Mouse (Mus musculus) gastrocnemius, adult 18-20 months (tissue): ENCODE measurements at regions not wholly inside any gene's neighbourhood (a gene's known extent, or its start where the extent isn't known, plus 50 kb on each side); places are given as distances from the start of the nearest gene placed in this dataset.
"Not testable (repeated sequence)": the region's sequence is repeated elsewhere in the genome, so short reads cannot be mapped to it uniquely, and the experiment has no call there.

Source experiments
- DNase-seq: peaks from one replicate; pipeline ENCODE4 v3.0.0; 2021; ENCODE audit warnings: low spot score

DNA sequence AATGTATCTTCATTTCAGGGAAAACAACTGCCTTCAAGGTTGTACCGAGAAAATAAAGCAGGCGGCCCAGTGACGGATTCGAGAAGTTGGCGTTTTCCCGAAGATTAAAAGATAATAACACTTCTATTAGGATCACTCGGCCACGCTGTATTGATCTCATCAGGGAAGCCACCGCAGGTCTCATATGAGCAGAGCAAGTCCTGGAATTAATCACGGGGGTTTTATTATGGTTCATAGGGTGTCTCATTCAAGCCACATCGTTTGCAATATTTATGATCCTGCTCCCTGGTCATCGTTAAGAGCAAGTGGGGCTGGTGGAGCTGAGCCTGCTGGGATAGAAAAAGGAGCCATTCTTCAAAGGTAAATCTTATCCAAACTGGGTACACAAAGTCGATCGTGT, 466.5 kb upstream of the Cdh5 start:
- no peak for DNase-seq

DNA sequence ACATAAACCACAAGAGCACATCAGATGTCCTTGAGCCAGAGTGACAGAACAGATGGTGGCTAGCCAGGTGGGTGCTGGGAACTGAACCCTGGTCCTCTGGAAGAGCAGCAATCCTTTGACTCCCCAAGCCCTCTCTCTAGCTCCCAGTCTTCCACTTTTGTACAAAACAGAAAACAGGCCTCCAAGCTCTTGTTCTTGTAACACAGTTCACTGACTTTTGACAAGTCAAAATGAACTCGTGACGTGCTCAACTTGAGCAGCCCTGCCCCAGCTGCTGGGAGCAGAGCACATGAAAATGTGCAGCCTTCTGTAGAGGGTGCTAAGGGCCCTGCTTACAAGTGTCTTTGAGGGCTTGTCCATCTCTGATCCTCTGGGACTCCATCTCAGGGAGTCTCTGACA, 457.8 kb upstream of the Cdh5 start:
- no peak for DNase-seq

DNA sequence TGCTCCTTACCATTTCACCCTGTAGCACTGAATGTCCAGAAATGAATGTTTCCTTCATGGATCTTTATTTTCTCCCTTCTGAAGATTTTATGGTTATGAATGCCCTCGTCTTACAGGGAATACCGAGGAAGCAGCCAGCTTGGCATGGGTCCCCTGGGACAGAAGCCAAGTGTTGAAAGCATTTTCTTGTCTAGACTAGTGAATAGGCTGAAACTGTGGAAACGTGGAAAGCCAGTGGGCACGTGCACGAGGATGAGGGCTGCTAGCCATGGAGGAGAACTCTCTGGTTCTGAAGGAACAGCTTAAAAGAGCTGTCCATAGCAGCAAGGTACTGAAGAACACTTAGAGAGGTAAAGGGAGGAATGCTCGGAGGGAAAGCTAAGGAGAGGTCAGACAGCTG, 457.3 kb upstream of the Cdh5 start:
- no peak for DNase-seq

DNA sequence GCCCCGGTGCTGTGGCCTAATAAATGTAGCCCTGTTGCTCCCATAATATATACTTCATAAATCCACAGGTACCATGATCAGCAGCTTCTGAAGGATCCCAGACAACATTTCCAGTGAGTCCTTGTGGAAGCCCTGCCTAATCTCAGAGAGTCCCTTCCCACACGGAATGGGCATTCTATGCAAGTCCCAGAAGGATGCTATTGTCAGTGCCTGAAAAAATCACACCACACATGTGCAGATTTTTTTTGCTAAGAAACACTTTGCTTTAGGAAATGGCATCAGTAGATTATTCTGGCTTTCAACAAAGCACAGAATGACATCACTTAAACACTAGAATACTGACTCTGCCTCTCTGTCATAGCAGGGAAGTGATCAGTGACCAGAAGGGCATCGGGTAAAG, 456.6 kb upstream of the Cdh5 start:
- DNase-seq, result no peak

DNA sequence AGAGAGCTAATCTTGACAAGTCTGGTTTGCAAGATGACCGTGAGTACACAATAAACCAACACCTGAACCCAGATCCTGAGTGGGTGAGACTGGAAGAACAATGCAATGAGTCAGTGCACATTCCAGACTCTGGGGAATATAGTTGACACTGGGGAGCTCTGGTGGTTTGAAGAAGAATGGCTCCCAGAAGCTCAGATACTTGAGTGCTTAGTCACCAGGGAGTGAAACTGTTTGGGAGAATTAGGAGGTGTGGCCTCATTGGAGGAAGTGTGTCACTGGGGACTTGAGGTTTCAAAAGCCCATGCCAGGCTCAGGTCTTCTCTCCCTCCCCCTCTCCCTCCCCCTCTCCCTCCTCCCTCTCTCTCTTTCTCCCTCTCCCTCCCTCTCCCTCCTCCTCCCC, 436.6 kb upstream of the Cdh5 start:
- no peak for DNase-seq

DNA sequence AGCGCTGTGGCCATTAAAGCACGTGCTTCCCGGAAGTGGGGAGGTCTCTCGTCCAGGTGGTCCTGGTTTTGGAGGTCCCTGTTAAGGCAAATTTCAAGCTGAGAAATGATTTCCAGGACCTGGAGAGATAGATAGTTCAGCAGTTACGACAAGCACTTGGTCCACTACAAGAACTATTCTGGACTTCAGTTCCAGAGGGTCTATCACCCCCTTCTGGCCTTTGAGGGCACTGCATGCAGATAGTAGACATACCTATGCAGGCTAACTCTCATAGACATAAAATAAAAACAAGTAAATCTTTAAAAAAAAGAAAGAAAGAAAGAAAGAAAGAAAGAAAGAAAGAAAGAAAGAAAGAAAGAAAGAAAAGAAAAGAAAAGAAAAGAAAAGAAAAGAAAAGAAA, 415.2 kb upstream of the Cdh5 start:
- not testable (repeated sequence) for DNase-seq

DNA sequence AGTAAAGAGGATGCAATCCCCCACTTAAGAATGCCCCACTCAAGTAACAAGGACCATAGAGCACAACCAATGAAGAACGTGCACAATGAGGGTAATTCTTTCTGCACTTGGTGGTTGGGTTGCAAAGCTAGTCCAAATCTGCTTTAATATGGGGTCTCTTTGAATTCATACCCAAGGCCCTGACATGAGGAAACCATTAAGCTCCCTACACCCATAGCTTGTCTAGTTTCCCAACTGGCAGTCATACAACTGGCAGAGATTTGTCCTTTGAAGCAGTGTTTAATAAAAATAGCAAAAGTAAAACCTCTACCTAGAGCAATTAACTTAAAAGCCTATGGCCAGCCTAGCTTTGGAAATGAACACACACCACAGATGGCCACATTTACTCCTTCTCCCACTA, 411.0 kb upstream of the Cdh5 start:
- DNase-seq, result no peak

DNA sequence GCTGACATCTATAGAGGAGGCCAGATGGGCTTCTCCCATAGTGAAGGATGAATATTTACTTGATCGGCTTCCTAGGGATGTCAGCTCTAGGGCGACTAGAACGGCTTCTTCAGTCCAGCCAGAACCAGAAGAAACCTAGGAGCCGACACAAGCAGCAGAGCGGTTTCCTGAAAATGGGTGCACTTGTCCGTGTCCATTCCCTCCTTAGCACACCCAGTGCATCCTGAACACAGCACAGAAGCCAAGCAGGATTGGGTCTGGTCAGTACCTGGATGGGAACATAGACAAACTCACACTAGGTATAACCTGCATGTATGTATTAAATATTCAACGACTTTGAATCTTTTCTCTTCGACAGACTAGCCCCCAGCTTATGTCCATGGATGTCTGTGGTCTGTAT, 407.9 kb upstream of the Cdh5 start:
- no peak for DNase-seq

DNA sequence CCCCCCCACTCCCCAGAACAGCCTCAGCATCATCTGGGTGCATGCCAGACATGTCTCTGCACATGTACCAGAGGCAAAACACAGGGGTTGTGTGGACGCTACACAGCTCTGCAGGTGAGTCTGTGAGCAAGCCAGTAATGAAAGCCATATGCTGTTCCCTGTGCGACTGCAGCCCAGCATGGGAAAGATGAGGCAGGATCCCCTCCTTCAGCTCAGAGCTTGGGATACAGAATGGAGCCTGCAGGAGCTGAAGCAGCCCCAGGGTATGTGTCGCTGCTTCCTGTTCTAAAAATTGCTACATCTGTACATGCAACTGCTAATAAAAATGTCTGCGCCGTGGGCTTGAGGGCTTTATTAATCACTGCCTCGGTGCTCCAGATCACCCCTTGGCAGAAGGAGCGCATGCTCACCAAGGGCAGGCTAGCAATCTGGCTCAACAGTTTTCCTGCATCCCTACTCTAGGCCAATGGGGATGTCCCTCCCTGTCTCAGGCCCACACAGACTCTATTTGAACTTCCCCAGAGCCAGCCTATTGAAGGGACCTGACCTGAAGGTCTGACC, 407.0 kb upstream of the Cdh5 start:
- no peak for DNase-seq

DNA sequence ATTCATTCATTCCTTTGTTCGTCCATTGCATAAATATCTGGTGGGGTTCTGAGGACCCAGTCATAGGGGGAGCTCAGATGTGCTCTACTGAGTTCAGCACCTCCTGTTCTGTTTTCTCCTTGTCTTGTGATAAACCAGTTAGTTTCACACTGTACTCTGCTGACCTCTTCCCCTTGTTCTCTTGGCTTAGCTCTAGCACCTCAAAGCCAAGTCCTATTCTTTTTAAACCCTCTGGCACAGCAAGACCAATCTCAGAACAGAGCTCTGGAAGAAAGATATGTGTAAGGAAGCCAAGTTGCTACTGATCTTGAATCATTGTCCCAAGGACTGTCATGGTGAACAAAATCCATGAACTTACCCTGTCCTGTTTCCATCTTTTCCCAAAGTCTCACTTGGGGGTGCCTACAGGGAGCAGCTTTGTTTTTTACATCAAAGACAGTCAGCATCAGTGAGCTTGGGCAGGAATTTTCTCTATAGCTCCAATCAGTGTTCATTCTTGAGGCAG, 402.4 kb upstream of the Cdh5 start:
- DNase-seq, result peak; percentile 5

DNA sequence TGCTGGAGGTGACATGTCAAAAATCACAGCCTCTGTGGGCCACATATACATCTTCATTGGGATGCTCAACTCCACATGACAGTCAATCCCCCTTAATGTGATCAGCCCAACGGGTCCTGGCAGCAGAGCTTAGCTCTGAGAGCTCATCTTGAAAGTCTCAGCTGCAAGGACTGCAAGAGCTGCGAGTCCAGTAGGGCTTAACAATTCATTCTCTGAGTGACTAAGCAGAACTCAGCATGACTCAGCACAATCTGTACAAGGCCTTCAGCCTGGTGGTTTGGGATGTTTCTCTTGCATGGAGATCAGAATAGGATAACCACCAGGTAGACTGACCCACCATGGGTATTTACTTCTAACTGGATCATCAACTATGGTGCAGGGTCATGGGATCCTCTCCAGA, 399.2 kb upstream of the Cdh5 start:
- no peak for DNase-seq

DNA sequence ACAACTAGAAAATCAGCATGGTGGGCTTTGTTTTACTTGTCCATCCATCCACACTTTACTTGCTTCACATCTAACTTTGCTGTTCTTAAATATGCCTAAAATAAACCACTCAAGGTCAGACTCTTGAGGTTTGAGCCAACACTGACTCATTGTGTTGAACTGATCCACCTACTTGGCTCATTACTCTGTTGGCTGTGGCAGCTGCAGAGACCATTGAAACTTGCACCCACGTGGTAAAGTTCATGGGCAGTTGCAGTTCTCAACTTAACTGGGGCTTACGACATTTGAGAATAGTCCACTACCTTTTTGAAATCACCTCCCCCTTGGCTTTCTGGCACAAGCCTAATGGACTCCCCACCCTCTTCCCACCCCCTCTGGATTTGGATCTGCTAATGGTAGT, 395.3 kb upstream of the Cdh5 start:
- no peak for DNase-seq

DNA sequence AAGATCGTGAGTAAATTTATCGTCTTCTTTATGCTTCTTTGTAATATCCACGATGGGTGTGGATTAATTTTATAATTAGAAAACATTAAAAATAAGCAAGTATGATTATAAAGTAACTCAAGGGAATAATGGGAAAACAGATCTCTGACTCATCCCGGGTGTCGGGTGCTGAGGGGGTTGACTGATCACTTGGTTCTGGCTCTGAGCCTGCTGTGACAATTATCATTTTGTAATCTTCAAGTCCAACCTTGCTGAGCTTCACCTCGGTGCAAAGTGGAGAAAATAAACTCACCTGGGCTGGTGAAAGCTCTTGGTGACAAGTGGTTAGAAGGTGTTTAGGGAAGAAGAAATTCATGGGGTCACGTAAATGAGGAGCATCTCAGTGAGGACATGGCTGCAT, 390.6 kb upstream of the Cdh5 start:
- DNase-seq, result not testable (repeated sequence)

DNA sequence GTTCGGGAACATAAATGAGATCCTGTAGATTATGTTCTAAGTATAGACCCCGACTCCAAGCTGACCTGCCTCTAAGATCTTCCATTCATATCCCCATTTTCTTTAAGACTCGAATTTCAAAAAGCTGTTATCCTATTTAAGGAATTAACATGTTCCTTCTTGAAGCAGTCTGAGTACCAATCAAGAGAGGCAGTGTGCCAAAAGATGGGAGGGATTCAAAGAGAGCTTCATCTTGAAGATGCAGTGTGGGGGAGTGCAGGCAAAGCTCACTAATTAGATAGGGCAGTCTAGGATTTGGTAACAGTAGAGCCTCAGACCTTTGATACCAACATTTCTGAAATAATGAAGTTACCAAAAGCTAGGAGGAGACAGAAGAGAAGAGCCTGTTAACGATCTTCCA, 383.7 kb upstream of the Cdh5 start:
- no peak for DNase-seq

DNA sequence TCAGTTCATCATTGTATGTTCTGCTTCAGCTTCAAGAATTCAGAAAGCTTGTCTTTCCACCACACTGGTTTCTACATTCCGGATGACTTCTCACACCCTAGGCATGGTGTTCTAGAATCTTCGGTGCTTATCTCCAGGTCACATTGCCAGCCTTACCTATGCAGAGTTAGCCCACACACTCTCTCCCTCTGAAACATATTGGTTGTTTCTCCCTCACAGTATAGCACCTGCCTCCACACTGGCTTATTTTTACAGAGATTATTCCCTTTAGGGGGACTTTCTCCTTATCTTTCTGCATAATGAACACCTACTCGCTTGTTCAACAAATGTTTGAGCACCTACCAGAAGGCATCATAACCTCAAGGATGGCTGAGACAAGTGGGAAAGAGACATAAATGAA, 368.0 kb upstream of the Cdh5 start:
- no peak for DNase-seq

DNA sequence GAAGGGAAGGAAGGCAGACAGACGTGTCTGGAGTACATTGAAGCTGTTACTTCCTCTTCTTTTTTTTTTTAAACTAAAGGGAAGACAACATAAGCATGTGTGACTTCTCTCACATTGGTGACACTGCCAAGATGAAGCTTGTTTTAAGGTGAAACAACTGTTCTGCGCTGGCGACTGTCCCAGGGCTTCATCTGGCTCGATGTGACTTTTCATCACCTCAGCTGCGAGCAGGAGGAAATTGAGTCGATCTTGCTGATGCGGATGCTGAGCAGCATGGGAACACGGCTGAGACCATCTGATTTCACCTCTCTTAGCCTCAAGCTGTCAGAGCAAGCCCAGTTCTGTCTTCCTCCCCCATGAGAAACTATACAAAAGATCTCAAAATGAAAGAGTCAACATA, 363.1 kb upstream of the Cdh5 start:
- DNase-seq, result no peak

DNA sequence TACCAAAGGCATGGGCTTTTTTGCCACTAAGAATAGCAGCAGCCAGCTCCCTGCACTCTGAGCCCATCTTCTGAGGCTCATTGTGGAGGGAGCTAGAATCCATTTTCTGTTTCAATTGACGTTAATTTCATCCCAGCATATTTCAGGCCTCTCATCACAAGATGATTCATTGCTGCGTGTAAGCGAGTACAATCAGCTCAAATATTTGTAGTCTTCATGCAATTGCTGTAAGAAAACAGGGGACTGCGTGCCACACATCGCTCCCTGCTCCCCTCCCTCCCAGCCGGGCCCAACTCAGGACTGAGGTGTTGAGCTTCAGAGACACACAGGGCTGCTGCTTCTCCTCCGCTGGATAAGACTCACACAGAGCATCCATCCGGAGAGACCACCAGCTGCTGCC, 360.0 kb upstream of the Cdh5 start:
- DNase-seq, result no peak

DNA sequence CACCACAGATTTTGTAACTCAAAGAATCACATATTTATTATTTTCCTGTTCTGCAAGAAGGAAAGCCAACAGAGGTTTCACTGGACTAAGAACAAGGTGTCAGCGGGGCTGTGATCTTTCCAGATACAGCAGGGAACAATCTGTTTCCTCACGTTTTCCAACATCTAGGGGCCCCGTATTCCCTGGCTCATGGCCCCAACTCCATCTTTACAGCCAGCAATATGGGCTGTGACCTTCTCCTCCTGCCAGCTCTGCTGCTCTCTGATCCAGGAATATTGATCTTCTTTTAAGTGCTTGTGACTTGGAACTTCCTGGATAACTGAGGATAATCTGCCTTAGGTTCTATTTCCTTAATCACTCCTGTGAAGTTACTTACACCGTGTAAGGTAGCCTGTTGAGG, 352.7 kb upstream of the Cdh5 start:
- DNase-seq, result no peak

DNA sequence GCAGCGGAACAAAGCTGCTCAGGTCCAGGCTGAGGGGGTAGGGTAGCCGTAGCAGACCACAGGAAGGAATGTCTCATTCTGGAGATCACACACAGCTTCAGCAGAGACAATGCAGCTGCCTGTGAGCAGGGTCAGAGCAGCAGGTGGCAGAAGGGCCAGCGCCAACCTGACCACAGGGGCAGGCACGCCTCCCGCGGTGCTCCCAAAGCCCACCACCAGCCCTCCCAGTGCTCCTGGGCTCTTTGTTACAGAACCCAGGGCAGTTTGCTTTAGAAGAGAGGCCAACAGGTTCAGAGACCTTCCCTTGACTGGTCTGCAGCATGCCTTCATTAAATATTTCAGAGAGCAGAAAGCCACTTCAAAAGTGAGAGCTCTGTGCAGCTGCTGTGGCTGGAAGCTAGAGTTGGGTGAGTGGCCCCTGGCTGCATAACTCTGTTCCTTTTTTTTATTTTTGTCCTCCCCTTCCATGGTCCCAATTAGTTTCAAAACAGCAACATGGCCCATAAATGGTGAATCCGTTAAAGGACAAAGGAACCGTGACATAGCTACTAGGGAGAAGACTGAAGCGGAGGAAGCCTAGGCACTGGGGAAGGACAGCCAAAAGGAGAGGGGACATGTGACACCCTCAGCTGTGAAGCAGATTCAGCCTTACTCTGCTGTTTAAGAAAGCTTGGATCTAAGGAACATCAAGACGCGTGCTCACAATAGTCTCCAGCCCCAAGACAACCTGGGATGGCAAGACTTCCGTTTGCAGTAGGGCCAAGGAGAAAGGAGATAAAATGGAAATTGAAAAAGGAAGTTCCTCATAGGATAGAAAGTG, 350.9 kb upstream of the Cdh5 start:
- no peak for DNase-seq

DNA sequence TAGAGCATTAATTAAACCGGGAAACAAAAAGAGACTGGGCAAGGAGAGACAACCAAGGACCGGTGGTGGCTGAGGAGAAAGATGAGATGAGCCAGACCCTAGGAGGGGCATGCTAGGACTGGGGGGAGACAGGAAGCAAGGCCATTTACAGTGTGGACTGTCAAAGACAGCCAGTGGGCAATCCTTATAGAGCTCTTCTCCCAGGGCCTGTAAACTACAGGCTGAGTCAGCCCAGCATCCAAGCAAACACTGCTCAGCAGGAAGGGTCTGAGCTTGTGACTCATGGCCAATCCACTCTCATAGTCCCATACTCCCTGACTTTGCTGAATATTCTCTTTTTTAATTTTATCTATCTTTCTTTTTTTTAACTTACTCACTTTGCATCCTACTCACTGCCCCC, 350.3 kb upstream of the Cdh5 start:
- no peak for DNase-seq

DNA sequence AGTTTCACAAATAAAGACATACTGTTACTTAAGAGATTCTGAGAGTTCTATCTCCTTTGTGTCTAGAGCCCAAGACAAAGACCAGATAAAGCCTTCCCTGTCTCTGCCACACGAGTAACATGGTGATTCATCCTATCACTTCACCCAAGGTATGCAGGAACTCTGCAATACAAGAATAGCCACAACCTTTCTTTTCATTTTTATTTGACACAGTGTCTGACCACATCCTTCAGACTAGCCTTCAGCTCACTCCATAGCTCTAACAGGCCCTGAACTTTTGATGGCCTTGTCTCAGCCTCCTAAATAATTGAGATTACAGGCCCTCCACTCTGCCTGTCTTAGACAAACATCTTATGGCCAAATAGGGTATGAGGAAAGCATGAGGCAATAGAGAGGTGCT, 337.6 kb upstream of the Cdh5 start:
- no peak for DNase-seq

DNA sequence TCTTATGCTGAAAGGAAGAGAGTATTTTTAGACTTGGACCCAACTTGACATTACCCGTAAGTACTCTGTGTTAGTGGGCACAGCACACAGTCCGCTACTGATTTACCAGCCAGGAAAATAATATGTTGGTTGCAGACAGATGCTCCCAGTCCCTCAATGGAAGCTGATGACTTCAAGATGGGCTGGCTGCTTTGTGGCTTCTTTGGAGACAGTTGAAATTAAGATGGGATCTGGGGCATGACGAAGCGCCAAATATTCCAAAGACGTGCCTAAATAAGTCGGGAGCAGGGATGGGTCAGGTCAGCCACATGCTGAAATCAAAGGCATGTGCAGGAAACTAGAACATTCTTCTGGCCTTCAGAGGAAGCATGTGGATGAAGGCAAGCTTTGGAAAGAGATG, 321.8 kb upstream of the Cdh5 start:
- DNase-seq, result peak; percentile 2

DNA sequence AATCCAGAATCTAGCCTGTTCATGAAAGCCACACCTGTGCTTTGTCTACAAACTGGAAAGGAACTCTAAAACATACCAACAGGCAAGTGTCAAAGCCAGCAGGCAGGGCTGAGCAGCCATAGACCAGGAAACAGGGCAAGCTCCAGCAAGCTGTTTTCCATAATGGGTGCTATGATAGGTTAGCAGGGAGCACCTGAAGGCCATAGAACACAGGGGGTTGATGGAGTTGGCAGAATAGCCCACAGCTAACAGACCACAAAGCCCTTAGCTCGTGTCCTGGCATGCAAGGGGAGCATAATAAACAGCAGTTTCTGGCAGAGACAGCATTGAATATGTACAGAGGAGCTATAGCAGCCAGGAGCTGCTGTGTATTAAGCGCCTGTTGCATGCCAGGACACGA, 313.1 kb upstream of the Cdh5 start:
- DNase-seq, result no peak

DNA sequence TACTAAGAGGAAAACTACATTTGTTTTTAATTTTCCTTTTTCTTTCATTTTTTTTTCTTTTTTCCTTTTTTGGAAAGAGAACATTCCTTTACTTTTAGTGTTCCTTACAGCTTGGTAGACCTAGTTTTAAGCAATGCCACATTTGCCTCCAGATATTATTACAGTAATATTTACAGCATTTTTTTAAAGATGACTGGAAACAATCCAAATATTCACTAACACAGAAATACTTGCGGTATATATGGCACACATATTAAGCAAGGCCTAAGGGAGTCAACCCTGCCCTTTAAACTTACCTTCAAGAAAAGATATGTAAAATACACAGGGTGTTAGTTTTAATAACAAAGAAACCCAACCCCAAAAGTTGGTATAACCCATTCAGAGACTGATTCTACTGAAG, 308.1 kb upstream of the Cdh5 start:
- no peak for DNase-seq
